In the genomic region with DNA sequence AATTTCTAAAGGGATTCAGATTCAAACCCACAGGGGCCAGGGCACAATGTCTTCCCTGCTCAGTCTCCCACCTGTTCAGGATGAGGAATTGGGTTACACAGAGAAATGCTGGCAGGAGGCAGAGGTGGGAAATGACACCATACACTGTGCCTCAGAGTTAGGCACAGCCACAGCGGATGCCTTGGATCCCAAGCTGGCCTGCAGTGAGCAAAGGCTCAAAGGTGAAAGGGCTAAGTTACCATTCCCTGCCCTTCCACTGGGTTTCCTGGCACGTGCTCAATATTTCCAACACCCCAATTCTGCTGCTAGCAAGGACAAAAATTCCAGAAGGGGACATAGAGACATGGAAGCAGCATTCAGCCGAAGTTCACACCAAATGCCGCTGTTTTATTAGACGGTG, we compare ENCODE assay signal across 15 mouse cellular contexts. TPM values are rescaled to one million over a fixed set of nuclear protein-coding genes. Genes with fewer than 3 reads are reported as not detected.
DNase-seq lines count a peak whose midpoint lies in the region; ATAC-seq lines count a peak whose summit lies in the region.
"Had no signal": no experiment of that assay in that cellular context is flagged by ENCODE, and none has a peak within 500 bp of the region (broad histone marks: within the 10 kb centered on the region; RNA-seq: fewer than 3 reads in every experiment).

No protein-coding gene starts in this region.

- no peak overlapping the region for H3K4me2 ChIP-seq in neural tube, embryonic 13.5 days
- no peak overlapping the region for H3K4me2 ChIP-seq in limb, embryonic 15.5 days
- H3K4me2 ChIP-seq: embryonic facial prominence, embryonic 15.5 days; heart, embryonic 15.5 days had no signal

- ATAC-seq in neural tube, embryonic 13.5 days (ENCODE audit: low read depth) = no peak
- ATAC-seq in limb, embryonic 15.5 days (ENCODE audit: insufficient number of reproducible peaks, low FRiP score, low TSS enrichment, low read depth) = no peak
- no peak for ATAC-seq in monocyte, adult 5-6 weeks (replicated peaks; ENCODE audit: insufficient number of reproducible peaks, low FRiP score, low TSS enrichment, poor library complexity, severe bottlenecking)
- ATAC-seq: CD4-positive, CD25-positive, alpha-beta regulatory T cell, adult 4 months; forebrain, embryonic 16.5 days had no signal

- H3K27me3 ChIP-seq in neural tube, embryonic 13.5 days = no peaks in the 10 kb centered on the region
- no peaks in the 10 kb centered on the region for H3K27me3 ChIP-seq in limb, embryonic 15.5 days
- H3K27me3 ChIP-seq: embryonic facial prominence, embryonic 15.5 days; heart, embryonic 15.5 days had no signal

- peaks cover 50% of the 10 kb centered on the region for H3K4me1 ChIP-seq in neural tube, embryonic 13.5 days (replicated peaks)
- peaks cover 50% of the 10 kb centered on the region for H3K4me1 ChIP-seq in limb, embryonic 15.5 days

- no peaks in the 10 kb centered on the region for H3K9me3 ChIP-seq in neural tube, embryonic 13.5 days
- no peaks in the 10 kb centered on the region for H3K9me3 ChIP-seq in limb, embryonic 15.5 days
- H3K9me3 ChIP-seq: embryonic facial prominence, embryonic 15.5 days; heart, embryonic 15.5 days had no signal

- H3K9ac ChIP-seq in neural tube, embryonic 13.5 days = no peak overlapping the region
- H3K9ac ChIP-seq in limb, embryonic 15.5 days = no peak overlapping the region
- H3K9ac ChIP-seq: embryonic facial prominence, embryonic 15.5 days; heart, embryonic 15.5 days had no signal

- no peak overlapping the region for H3K4me3 ChIP-seq in neural tube, embryonic 13.5 days
- H3K4me3 ChIP-seq in limb, embryonic 15.5 days = no peak overlapping the region
- H3K4me3 ChIP-seq: embryonic facial prominence, embryonic 15.5 days; heart, embryonic 15.5 days had no signal

- peak overlapping the region; percentile 54; the same call in 1 of the 2 replicates for H3K27ac ChIP-seq in neural tube, embryonic 13.5 days (replicated peaks)
- 0 out of 2 replicates have a peak overlapping the region, but pooled peaks have one; percentile 35 for H3K27ac ChIP-seq in limb, embryonic 15.5 days
- H3K27ac ChIP-seq: embryonic facial prominence, embryonic 15.5 days; heart, embryonic 15.5 days had no signal

- peak; percentile 52 for DNase-seq in kidney, adult 18-20 months
- no peak for DNase-seq in kidney, postnatal 10 days
- DNase-seq in neural tube, embryonic 10.5 days (ENCODE audit: extremely low spot score, low spot score) = no peak
- DNase-seq in testis, postnatal 10 days (ENCODE audit: low spot score) = no peak
- DNase-seq: cerebellum, postnatal 10 days; gastrocnemius, postnatal 14 days; layer of hippocampus, adult 9-11 months; thymus, postnatal 4 days had no signal

- WGBS in neural tube, embryonic 13.5 days = 68% methylated on average over 5 of the region's 5 CpGs
- 55% methylated on average over 5 of the region's 5 CpGs for WGBS in limb, embryonic 15.5 days

- H3K36me3 ChIP-seq in neural tube, embryonic 13.5 days = peaks cover 7% of the 10 kb centered on the region; the same call in 1 of the 2 replicates
- H3K36me3 ChIP-seq in limb, embryonic 15.5 days = 0 out of 2 replicates have a peak, but pooled peaks cover 6% of the 10 kb centered on the region
- H3K36me3 ChIP-seq: embryonic facial prominence, embryonic 15.5 days had no signal

RNA-seq across cellular contexts. Expression of a gene that starts 20.3 kb away (rescaled TPM):
- polyA plus RNA-seq in neural tube, embryonic 13.5 days (2015; fragmentation: Nextera tagmentation; extraction: Ambion mirVana) = 4.6 and 5.3 TPM in 2 replicates
- polyA plus RNA-seq in limb, embryonic 15.5 days (2015; fragmentation: Nextera tagmentation; extraction: Ambion mirVana) = 7.9 and 8.5 TPM in 2 replicates
- 4.2 to 10.7 TPM (median 6.5 TPM) in 3 replicates for total RNA-seq in monocyte, adult 5-6 weeks (2017)
